Mouse (Mus musculus) heart, embryonic 16.5 days (tissue): ENCODE data around the gene Adgrl2. TPM values are rescaled to one million over a fixed set of nuclear protein-coding genes. Genes with fewer than 3 reads are reported as not detected.

Experiments
- ATAC-seq: fragments of 200-750 bp; cut with Nextera tagmentation; replicated peaks from 2 replicates; pipeline ENCODE4 v1.8.0; 2017; ENCODE audit warnings: moderate number of reproducible peaks; ENCODE audit not compliant: insufficient read depth, low FRiP score; ENCODE audit errors: extremely low read depth
- H3K27ac ChIP-seq: fragments of 300-500 bp; sonication (generic); 2 replicates; pipeline ENCODE4 v1.5.1; 2014; ENCODE audit warnings: mild to moderate bottlenecking, low read length, control low read depth, moderate library complexity
- H3K27me3 ChIP-seq: fragments of 300-500 bp; sonication (generic); 2 replicates; pipeline ENCODE4 v1.6.1; 2014; ENCODE audit warnings: low read length, mixed read lengths; ENCODE audit not compliant: control insufficient read depth, insufficient read depth
- H3K36me3 ChIP-seq: fragments of 300-500 bp; sonication (generic); 2 replicates; pipeline ENCODE4 v1.6.1; 2014; ENCODE audit not compliant: control insufficient read depth, insufficient read depth
- H3K4me1 ChIP-seq: fragments of 300-500 bp; sonication (generic); 2 replicates; pipeline ENCODE4 v1.6.1; 2014; ENCODE audit warnings: low read length, mixed read lengths; ENCODE audit not compliant: control insufficient read depth, insufficient read depth
- H3K4me2 ChIP-seq: fragments of 300-500 bp; sonication (generic); 2 replicates; pipeline ENCODE4 v1.6.1; 2014; ENCODE audit warnings: low read depth, mild to moderate bottlenecking, control low read depth, low read length
- H3K4me3 ChIP-seq: fragments of 300-500 bp; sonication (generic); 2 replicates; pipeline ENCODE4 v1.5.1; 2014; ENCODE audit warnings: mild to moderate bottlenecking, control low read depth, low read length
- H3K9ac ChIP-seq: fragments of 300-500 bp; sonication (generic); 2 replicates; pipeline ENCODE4 v1.6.1; 2014; ENCODE audit warnings: low read length, control low read depth
- H3K9me3 ChIP-seq: fragments of 300-500 bp; sonication (generic); replicated peaks from 2 replicates; pipeline ENCODE4 v1.6.1; 2016; ENCODE audit warnings: low read length; ENCODE audit not compliant: control insufficient read depth
- WGBS: fragments of 180-500 bp; shearing (Covaris S2); extraction: QIAGEN DNeasy Blood & Tissue Kit; methylation state at CpG from one replicate; pipeline ENCODE4 v1.1.7; 2014; 5-methylcytosine and 5-hydroxymethylcytosine counted together
- polyA plus RNA-seq: library from polyadenylated mRNA; unstranded; fragments of >200 nt; fragmentation: Nextera tagmentation; extraction: Ambion mirVana; gene quantifications from 2 replicates; pipeline ENCODE4 v1.2.1, GENCODE M21; 2015

Gene Adgrl2
- polyA plus RNA-seq, 1 experiment from 2014 or later = 32.7 TPM

DNA sequence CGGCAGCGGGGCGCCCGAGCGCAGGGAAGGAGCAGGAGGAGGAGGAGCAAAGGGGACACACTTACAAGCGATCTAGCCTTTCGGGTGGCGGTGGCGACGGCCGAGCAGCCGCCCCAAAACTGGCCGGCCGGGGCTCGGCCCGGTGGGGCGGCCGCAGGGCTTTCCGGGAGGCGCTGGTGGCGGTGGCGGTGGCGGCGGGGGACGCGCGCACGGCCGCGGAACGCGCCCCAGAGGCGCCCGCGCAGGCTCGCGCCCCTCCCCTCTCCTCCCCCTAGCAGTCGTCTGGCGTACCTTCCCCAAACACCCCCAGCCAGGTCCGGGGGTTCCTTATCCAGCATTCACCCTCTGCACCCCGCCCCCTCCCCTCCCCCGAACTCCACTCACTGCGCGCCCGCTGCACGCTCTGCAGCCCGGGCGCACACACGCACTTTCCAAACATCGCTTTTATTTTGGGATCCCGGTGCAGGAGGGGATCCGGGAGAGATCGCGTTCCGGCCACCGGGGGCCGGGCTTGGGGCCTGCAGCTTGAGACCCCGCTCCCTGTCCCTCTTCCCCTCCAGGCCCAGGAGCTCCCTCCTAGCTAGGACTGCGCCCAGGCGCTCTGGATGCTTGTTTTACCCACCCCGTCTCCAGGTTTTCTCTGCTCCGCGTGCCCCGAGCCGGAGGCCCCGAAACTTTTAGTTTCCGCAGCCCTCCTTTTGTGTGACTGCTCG, 381 bp downstream of the Adgrl2 start:
- Histone ChIP-seq H3K4me2 (peak overlapping the region; percentile 88), H3K27me3 (no peaks in the 10 kb centered on the region), H3K9ac (peak overlapping the region; percentile 97), H3K27ac (peak overlapping the region; percentile 100), H3K4me1 (peaks cover 10% of the 10 kb centered on the region), H3K36me3 (no peaks in the 10 kb centered on the region), H3K4me3 (peak overlapping the region; percentile 96), H3K9me3 (no peaks in the 10 kb centered on the region)
- ATAC-seq = peak; percentile 67
- WGBS = under 1% methylated on average over 54 of the region's 68 CpGs

DNA sequence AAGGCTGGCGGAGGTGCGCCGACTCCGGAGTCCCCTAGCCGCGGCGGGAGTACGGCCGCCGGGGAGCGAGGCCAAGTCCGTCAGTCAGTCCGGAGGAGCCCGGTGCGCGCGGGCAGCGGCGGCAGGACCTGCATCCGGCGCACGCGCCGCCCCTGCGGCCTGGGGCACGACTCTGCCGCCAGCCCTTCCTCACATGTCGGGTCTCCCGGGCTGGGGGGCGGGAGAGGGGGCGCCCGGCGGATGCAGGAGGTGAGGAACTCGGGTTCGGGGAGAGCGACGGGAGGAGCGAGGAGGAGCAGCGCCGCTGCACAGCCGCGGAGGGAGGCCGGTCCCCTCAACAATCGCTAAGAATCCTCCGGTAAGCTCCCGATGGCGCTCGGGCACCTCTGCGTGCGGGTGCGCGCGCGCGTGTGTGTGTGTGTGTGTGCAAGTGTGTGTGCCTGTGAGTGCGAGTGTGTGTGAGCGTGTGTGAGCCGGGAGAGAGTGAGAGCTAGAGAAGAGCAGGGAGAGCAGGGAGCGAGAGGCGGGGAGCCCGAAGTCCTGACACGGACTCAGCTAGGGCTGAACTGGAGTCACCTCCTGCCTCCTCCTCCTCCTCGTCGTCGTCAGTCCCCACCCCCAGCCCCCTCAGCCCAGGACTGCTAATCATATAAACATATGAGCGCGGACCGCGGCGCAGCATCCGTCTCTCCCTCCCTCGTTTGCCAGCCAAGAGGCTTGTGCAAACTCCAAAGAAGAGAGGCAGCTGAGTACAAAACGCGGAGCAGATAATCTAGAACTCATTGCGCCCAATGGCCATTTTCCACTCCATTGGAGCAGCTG, 1.1 kb downstream of the Adgrl2 start:
- under 1% methylated on average over 74 of the region's 75 CpGs for WGBS

GRCm38 (mm10) chr3:148988293-148988995, 1.9 kb downstream of the Adgrl2 start:
- no peak for ATAC-seq
- peak overlapping the region; percentile 96 for H3K4me3 ChIP-seq
- H3K9ac ChIP-seq = peak overlapping the region; percentile 97
- under 1% methylated on average over 84 of the region's 84 CpGs for whole genome bisulfite sequencing
- no peaks in the 10 kb centered on the region for H3K36me3 ChIP-seq
- peak overlapping the region; percentile 100 for H3K27ac ChIP-seq
- no peaks in the 10 kb centered on the region for H3K27me3 ChIP-seq
- H3K4me2 ChIP-seq = peak overlapping the region; percentile 88
- H3K9me3 ChIP-seq = no peaks in the 10 kb centered on the region
- H3K4me1 ChIP-seq = peaks cover 26% of the 10 kb centered on the region

More for the DNA sequence above, 1.1 kb downstream of the Adgrl2 start:
- no peaks in the 10 kb centered on the region for H3K9me3 ChIP-seq
- H3K27ac ChIP-seq = peak overlapping the region; percentile 100
- peaks cover 18% of the 10 kb centered on the region for H3K4me1 ChIP-seq
- no peaks in the 10 kb centered on the region for H3K36me3 ChIP-seq
- peak overlapping the region; percentile 88 for H3K4me2 ChIP-seq
- peak overlapping the region; percentile 97 for H3K9ac ChIP-seq
- no peaks in the 10 kb centered on the region for H3K27me3 ChIP-seq
- H3K4me3 ChIP-seq = peak overlapping the region; percentile 96
- ATAC-seq = peak; percentile 83

DNA sequence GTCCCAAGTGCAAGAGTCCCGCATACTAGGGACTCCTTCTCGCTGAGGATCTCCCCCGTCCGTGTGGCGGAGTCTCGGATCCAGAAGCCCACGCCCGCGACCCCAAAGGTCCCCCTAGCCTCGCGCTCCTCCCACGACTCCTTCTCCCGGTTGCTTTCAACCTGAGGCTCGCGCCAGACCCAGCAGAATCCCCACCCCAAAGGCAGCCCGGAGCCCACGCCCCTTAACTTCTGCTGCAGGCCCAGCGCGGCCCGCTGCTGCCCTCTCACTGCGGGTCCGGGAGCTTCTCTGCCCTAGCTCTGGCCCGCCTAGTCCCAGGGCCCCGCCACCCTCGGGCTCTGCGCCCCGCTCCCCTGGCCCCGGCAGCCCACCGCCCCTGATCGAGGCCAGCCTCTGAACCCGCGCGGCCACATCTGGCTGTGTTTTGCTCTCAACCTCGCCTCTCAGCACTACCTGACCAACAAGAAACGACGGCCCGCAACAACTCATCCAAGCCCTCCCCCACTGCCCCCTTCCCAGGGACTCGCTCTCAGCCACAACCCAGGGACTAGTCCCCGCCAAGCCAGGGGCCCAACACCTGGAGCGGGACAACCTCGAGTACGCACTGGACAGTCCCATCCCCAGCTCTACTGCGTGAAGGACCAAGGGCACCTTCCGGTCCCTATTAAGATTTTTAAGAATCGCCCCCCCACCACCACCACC, 2.6 kb downstream of the Adgrl2 start:
- peaks cover 30% of the 10 kb centered on the region for H3K4me1 ChIP-seq
- H3K36me3 ChIP-seq = no peaks in the 10 kb centered on the region
- no peaks in the 10 kb centered on the region for H3K27me3 ChIP-seq
- under 1% methylated on average over 45 of the region's 45 CpGs for WGBS
- peak overlapping the region; percentile 100 for H3K27ac ChIP-seq
- H3K9ac ChIP-seq = peak overlapping the region; percentile 97
- peak; percentile 63 for ATAC-seq
- peak overlapping the region; percentile 96 for H3K4me3 ChIP-seq
- H3K4me2 ChIP-seq = peak overlapping the region; percentile 88
- no peaks in the 10 kb centered on the region for H3K9me3 ChIP-seq

GRCm38 (mm10) chr3:148986894-148987590, 3.3 kb downstream of the Adgrl2 start:
- H3K36me3 ChIP-seq = no peaks in the 10 kb centered on the region
- H3K27me3 ChIP-seq = no peaks in the 10 kb centered on the region
- H3K27ac ChIP-seq = peak overlapping the region; percentile 100
- H3K4me1 ChIP-seq = peaks cover 31% of the 10 kb centered on the region
- no peaks in the 10 kb centered on the region for H3K9me3 ChIP-seq
- peak overlapping the region; percentile 97 for H3K9ac ChIP-seq
- under 1% methylated on average over 27 of the region's 27 CpGs for WGBS
- H3K4me2 ChIP-seq = peak overlapping the region; percentile 88
- peak overlapping the region; percentile 96 for H3K4me3 ChIP-seq
- no peak for ATAC-seq

GRCm38 (mm10) chr3:148986296-148986893, 4.0 kb downstream of the Adgrl2 start:
- WGBS = 21% methylated on average over 17 of the region's 17 CpGs
- no peak overlapping the region for H3K27ac ChIP-seq

GRCm38 (mm10) chr3:148984326-148984725, 6.0 kb downstream of the Adgrl2 start:
- ATAC-seq = no peak
- Histone ChIP-seq H3K4me2 (peak overlapping the region; percentile 34), H3K9me3 (no peaks in the 10 kb centered on the region), H3K9ac (no peak overlapping the region), H3K36me3 (no peaks in the 10 kb centered on the region), H3K4me1 (peaks cover 43% of the 10 kb centered on the region), H3K27ac (no peak overlapping the region), H3K4me3 (no peak overlapping the region), H3K27me3 (no peaks in the 10 kb centered on the region)
- 46% methylated on average over 6 of the region's 6 CpGs for WGBS

More at GRCm38 (mm10) chr3:148986296-148986893, 4.0 kb downstream of the Adgrl2 start:
- H3K9me3 ChIP-seq = no peaks in the 10 kb centered on the region
- H3K4me1 ChIP-seq = peaks cover 37% of the 10 kb centered on the region
- H3K9ac ChIP-seq = peak overlapping the region; percentile 97
- peak overlapping the region; percentile 96 for H3K4me3 ChIP-seq
- no peaks in the 10 kb centered on the region for H3K36me3 ChIP-seq
- H3K27me3 ChIP-seq = no peaks in the 10 kb centered on the region
- peak overlapping the region; percentile 88 for H3K4me2 ChIP-seq
- no peak for ATAC-seq

DNA sequence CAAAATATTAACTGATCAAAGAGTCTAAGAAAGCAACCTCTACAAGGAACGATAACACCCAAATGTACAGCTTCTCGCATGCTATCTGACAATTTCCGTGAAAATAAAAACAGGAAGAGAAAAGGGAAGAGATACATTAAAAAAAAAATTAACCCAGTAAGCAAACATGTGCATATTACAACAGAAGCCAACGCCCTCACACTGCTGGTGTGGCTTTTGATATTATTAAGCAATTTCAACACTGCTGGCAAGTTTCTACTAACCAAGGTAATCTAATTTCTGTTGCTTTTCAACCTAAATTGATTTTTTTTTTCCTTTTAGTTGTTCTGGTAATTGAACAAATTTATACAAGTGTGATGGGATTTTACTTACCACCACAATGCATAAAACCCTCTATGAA, 8.0 kb downstream of the Adgrl2 start:
- WGBS = 62% methylated on average over 4 of the region's 4 CpGs
- Histone ChIP-seq H3K4me3 (no peak overlapping the region), H3K9ac (no peak overlapping the region), H3K27me3 (no peaks in the 10 kb centered on the region), H3K4me1 (peaks cover 51% of the 10 kb centered on the region), H3K27ac (no peak overlapping the region), H3K36me3 (no peaks in the 10 kb centered on the region), H3K9me3 (no peaks in the 10 kb centered on the region), H3K4me2 (peak overlapping the region; percentile 35; the same call in 1 of the 2 replicates)
- ATAC-seq = no peak
